Mouse (Mus musculus): Measurements from ENCODE around the gene Mtrr.
"Not testable (repeated sequence)": the region's sequence is repeated elsewhere in the genome, so short reads cannot be mapped to it uniquely, and the experiment has no call there.

Gene Mtrr

DNA sequence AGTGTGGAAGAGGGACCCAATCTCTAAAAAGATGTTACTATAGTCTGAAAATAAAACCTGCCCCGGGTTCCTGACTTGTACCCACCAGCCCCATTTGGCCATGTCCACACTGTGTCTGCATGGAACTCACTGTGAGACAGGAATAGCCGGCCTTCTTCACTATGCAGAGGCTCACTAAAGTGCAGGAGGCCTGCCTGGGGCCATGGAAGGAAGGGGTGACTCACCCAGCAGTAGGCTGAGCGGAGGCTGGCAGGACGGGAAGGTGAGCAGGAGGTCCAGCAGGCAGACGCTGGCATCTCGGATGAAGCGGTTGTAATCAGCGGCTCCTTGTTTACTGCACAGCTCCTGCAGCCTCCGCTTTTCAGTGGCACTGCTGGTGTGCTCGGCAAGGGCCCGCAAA lies 13.4 kb downstream of the Mtrr start:
- no peak for DNase-seq (ENCODE audit: low spot score in 2 of 2)

DNA sequence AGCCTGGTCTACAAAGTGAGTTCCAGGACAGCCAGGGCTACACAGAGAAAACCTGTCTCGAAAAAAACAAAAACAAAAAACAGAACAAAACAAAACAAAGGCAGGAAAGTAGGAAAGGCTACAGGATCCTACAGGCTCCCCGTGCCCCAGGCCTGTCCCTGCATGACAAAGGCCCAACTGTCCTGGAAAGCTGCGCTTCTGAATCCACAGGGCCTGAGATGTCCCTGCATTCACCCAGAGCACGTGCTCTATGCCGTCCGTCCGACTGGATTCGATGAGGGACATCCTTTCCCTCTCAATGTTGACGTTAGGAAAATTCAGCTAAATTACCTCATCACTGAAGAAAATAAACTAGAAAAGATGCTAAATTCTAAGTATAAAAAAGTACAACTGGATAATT lies 13.8 kb downstream of the Mtrr start:
- no peak for DNase-seq (ENCODE audit: low spot score in 2 of 2)

DNA sequence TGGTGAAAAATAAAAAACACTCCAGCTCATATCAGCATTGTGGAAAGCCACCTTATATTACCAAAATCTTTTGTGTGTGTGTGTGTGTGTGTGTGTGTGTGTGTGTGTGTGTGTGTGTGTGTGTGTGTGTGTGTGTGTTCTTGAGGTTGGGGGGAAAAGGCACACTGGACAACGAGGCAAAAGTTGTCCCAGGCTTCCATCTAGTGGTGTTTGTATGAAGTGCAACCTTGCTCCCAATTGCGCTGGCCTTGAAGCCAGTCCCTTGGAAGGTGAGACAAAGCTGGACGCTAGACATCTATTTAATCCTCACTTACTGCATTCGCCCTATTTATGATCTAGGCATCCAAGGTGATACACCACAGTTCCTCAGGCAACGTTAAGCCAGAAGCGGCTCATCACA lies 28.6 kb downstream of the Mtrr start:
- DNase-seq (ENCODE audit: low spot score in 2 of 2), result not testable (repeated sequence)
